18 mouse cellular contexts compared by ENCODE assay signal in the genomic region with DNA sequence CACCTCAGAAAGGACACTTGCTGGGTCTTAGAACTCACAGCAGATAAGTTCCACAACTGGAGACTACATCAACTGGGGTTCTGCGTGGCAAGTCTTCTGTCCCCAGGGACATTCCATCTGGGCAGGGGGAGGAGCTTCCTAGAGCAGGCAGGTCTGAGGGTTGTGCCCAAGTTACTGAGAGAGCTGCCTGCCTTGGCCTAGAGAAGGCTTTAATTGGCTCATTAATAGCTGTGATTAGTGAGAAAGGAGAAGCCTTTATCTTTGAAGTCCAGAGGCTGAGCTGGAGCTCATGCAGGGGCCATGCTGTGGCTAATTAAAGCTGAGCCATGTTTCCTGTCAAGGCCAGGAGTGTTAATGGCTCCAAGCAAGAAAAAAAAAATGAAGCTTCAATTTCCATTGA. TPM values are rescaled to one million over a fixed set of nuclear protein-coding genes. Genes with fewer than 3 reads are reported as not detected.
A peak's percentile ranks its signal among the peaks of the same experiment; 100 is the strongest.
DNase-seq lines count a peak whose midpoint lies in the region; ATAC-seq and TF ChIP-seq lines count a peak whose summit lies in the region.
"Had no signal": no experiment of that assay in that cellular context is flagged by ENCODE, and none has a peak within 500 bp of the region (broad histone marks: within the 10 kb centered on the region; RNA-seq: fewer than 3 reads in every experiment).

No protein-coding gene starts in this region.

- no peak overlapping the region for H3K9ac ChIP-seq in hindbrain, embryonic 13.5 days
- H3K9ac ChIP-seq in hindbrain, embryonic 14.5 days, result no peak overlapping the region
- no peak overlapping the region for H3K9ac ChIP-seq in neural tube, embryonic 14.5 days (replicated peaks; ENCODE audit: low read depth, low read length)
- H3K9ac ChIP-seq: intestine, embryonic 15.5 days; neural tube, embryonic 13.5 days had no signal

- H3K27me3 ChIP-seq in hindbrain, embryonic 13.5 days, result 0 out of 2 replicates have a peak, but pooled peaks cover 3% of the 10 kb centered on the region
- H3K27me3 ChIP-seq in hindbrain, embryonic 14.5 days (ENCODE audit: control insufficient read depth, insufficient read depth, low read length), result no peaks in the 10 kb centered on the region
- H3K27me3 ChIP-seq in neural tube, embryonic 14.5 days (ENCODE audit: control insufficient read depth, insufficient read depth, low read length), result no peaks in the 10 kb centered on the region
- no peaks in the 10 kb centered on the region for H3K27me3 ChIP-seq in thymus, adult 2 months (ENCODE audit: control insufficient read depth, insufficient read depth, low read length)
- H3K27me3 ChIP-seq: intestine, embryonic 15.5 days; neural tube, embryonic 13.5 days had no signal

- ATAC-seq in hindbrain, embryonic 13.5 days (ENCODE audit: low FRiP score), result peak; percentile 49; the same call in 1 of the 2 replicates
- ATAC-seq in hindbrain, embryonic 14.5 days (ENCODE audit: low FRiP score), result no peak
- ATAC-seq in neural tube, embryonic 14.5 days (ENCODE audit: low read depth), result peak; percentile 28; the same call in 1 of the 2 replicates
- ATAC-seq: intestine, embryonic 15.5 days had no signal

- no peak for TF ChIP-seq POLR2A in thymus, adult 2 months (IDR thresholded peaks at IDR 0.05; ENCODE audit: control insufficient read depth, extremely low read depth, insufficient read depth, low read length, poor library complexity)

- no peak for TF ChIP-seq CTCF in thymus, adult 2 months (IDR thresholded peaks at IDR 0.05; ENCODE audit: borderline replicate concordance, control insufficient read depth, extremely low read depth, insufficient read depth, low read length, poor library complexity)

- H3K36me3 ChIP-seq in hindbrain, embryonic 13.5 days, result no peaks in the 10 kb centered on the region
- H3K36me3 ChIP-seq in hindbrain, embryonic 14.5 days (replicated peaks; ENCODE audit: control insufficient read depth, insufficient read depth), result no peaks in the 10 kb centered on the region
- no peaks in the 10 kb centered on the region for H3K36me3 ChIP-seq in neural tube, embryonic 14.5 days (ENCODE audit: control insufficient read depth, insufficient read depth, low read length)
- H3K36me3 ChIP-seq in thymus, adult 2 months (ENCODE audit: control insufficient read depth, insufficient read depth, low read length), result no peaks in the 10 kb centered on the region
- H3K36me3 ChIP-seq: intestine, embryonic 15.5 days; neural tube, embryonic 13.5 days had no signal

- H3K4me1 ChIP-seq in hindbrain, embryonic 13.5 days (replicated peaks), result 0 out of 2 replicates have a peak, but pooled peaks cover 3% of the 10 kb centered on the region
- no peaks in the 10 kb centered on the region for H3K4me1 ChIP-seq in hindbrain, embryonic 14.5 days (replicated peaks; ENCODE audit: control insufficient read depth, insufficient read depth, low read length)
- no peaks in the 10 kb centered on the region for H3K4me1 ChIP-seq in neural tube, embryonic 14.5 days (ENCODE audit: control insufficient read depth, insufficient read depth, low read length)
- no peaks in the 10 kb centered on the region for H3K4me1 ChIP-seq in thymus, adult 2 months (replicated peaks; ENCODE audit: control insufficient read depth, insufficient read depth, low read length)
- H3K4me1 ChIP-seq: intestine, embryonic 15.5 days; neural tube, embryonic 13.5 days had no signal

- H3K4me2 ChIP-seq in hindbrain, embryonic 13.5 days, result no peak overlapping the region
- no peak overlapping the region for H3K4me2 ChIP-seq in hindbrain, embryonic 14.5 days (replicated peaks)
- H3K4me2 ChIP-seq in neural tube, embryonic 14.5 days (ENCODE audit: low read depth, low read length), result no peak overlapping the region
- H3K4me2 ChIP-seq: intestine, embryonic 15.5 days; neural tube, embryonic 13.5 days had no signal

- no peak for DNase-seq in hindbrain, embryonic 14.5 days (ENCODE audit: low spot score)
- DNase-seq in neural tube, embryonic 10.5 days (ENCODE audit: extremely low spot score, low spot score), result no peak
- DNase-seq in mesoderm, embryonic 11.5 days (ENCODE audit: low read depth, low spot score), result peak; percentile 12
- DNase-seq in retina, postnatal 1 day, result peak; percentile 44
- DNase-seq in urinary bladder, postnatal 25 days (ENCODE audit: low spot score), result no peak
- DNase-seq in thymus, adult 2 months, result no peak
- DNase-seq: adrenal gland, postnatal 14 days; cerebellum, adult 9-10 months; gastrocnemius, postnatal 14 days; heart, postnatal 10 days; lung, adult 2 months; lung, postnatal 4 days; thymus, postnatal 14 days had no signal

- 19% methylated on average over 1 of the region's 1 CpGs for WGBS in hindbrain, embryonic 13.5 days
- 24% methylated on average over 1 of the region's 1 CpGs for WGBS in hindbrain, embryonic 14.5 days
- WGBS in neural tube, embryonic 14.5 days, result 4% methylated on average over 1 of the region's 1 CpGs
- WGBS in thymus, adult 2 months, result 58% methylated on average over 1 of the region's 1 CpGs

- no peaks in the 10 kb centered on the region for H3K9me3 ChIP-seq in hindbrain, embryonic 13.5 days
- H3K9me3 ChIP-seq in hindbrain, embryonic 14.5 days (ENCODE audit: control insufficient read depth, low read length), result no peaks in the 10 kb centered on the region
- H3K9me3 ChIP-seq in neural tube, embryonic 14.5 days (ENCODE audit: control insufficient read depth, low read length), result no peaks in the 10 kb centered on the region
- H3K9me3 ChIP-seq: intestine, embryonic 15.5 days; neural tube, embryonic 13.5 days had no signal

- no peak overlapping the region for H3K27ac ChIP-seq in hindbrain, embryonic 13.5 days
- no peak overlapping the region for H3K27ac ChIP-seq in hindbrain, embryonic 14.5 days
- H3K27ac ChIP-seq in neural tube, embryonic 14.5 days (ENCODE audit: low read depth, low read length), result no peak overlapping the region
- no peak overlapping the region for H3K27ac ChIP-seq in thymus, adult 2 months (ENCODE audit: control insufficient read depth, insufficient read depth, low read length)
- H3K27ac ChIP-seq: intestine, embryonic 15.5 days; neural tube, embryonic 13.5 days; stomach, postnatal 0 days had no signal

- no peak overlapping the region for H3K4me3 ChIP-seq in hindbrain, embryonic 13.5 days
- no peak overlapping the region for H3K4me3 ChIP-seq in hindbrain, embryonic 14.5 days (replicated peaks; ENCODE audit: low read length)
- H3K4me3 ChIP-seq in neural tube, embryonic 14.5 days (ENCODE audit: low read depth, low read length), result no peak overlapping the region
- no peak overlapping the region for H3K4me3 ChIP-seq in thymus, adult 2 months (ENCODE audit: control insufficient read depth, insufficient read depth, low read length)
- H3K4me3 ChIP-seq: intestine, embryonic 15.5 days; neural tube, embryonic 13.5 days had no signal

RNA-seq across cellular contexts. Expression of gene Trabd2b, which starts 23.9 kb away (rescaled TPM):
- 0.78 and 1.0 TPM in 2 replicates for polyA plus RNA-seq in hindbrain, embryonic 13.5 days (2015; fragmentation: Nextera tagmentation; extraction: Ambion mirVana)
- polyA plus RNA-seq in hindbrain, embryonic 14.5 days (2014; fragmentation: Nextera tagmentation; extraction: Ambion mirVana), result 0.63 and 0.67 TPM in 2 replicates
- polyA plus RNA-seq in neural tube, embryonic 14.5 days (2014; fragmentation: Nextera tagmentation; extraction: Ambion mirVana), result 0.56 and 1.1 TPM in 2 replicates
- 0.88 and 1.5 TPM in 2 replicates for polyA plus RNA-seq in thymus, adult 2 months (2012; rRNA removed)

Comparison
In these comparisons a context has a peak if more than half of its experiments do, and no peak if none do; other contexts are left out.
1. DNase-seq: peak in mesoderm, embryonic 11.5 days (single experiment) and retina, postnatal 1 day (single experiment); none in hindbrain, embryonic 14.5 days (single experiment), neural tube, embryonic 10.5 days (single experiment), urinary bladder, postnatal 25 days (single experiment) and thymus, adult 2 months (single experiment).